Mouse (Mus musculus): ENCODE measurements around the gene Gm42417. TPM values are rescaled to one million over a fixed set of nuclear protein-coding genes. Genes with fewer than 3 reads are reported as not detected.

Gm42417 gene
- polyA plus RNA-seq, 1 experiment from 2014 or later: not detected

DNA sequence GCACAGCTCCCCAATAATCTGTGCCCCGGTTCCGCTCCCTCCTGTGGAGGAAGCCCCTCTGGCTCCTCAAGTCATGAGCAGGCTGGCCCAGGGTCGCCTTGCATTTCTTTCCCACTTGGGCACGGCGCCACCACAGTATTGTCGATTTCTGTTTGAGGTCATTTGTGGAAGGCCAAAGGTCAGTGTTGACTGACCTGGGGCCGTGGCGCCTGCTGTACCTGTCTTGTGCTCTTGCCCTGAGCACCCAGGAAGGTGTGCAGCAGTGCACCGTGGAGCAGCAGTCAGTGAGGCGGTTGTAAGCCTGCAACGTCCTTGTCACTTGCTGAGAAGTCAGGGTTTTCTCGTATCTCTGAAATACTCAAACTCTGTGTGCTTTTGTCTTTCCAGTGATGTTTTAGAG is 13.5 kb downstream of the Gm42417 start:
- Histone ChIP-seq H3K9ac (replicated peaks) (no peak overlapping the region), H3K9me3 (ENCODE audit: low read length) (no peaks in the 10 kb centered on the region), H3K27me3 (ENCODE audit: insufficient read depth, low read length) (no peaks in the 10 kb centered on the region), H3K36me3 (replicated peaks; ENCODE audit: insufficient read depth, low read length) (peaks cover 35% of the 10 kb centered on the region), H3K4me1 (ENCODE audit: insufficient read depth) (peaks cover 7% of the 10 kb centered on the region), H3K4me2 (ENCODE audit: low read depth, low read length) (no peak overlapping the region), H3K4me3 (ENCODE audit: low read depth, low read length) (no peak overlapping the region), H3K27ac (ENCODE audit: low read depth) (peak overlapping the region; percentile 57; the same call in 1 of the 2 replicates)
- DNase-seq: peak; percentile 48
- TF ChIP-seq EP300 (IDR thresholded peaks at IDR 0.05; ENCODE audit: low read depth) (no peak), CTCF (IDR thresholded peaks at IDR 0.05; ENCODE audit: low read depth) (no peak)
- peak; percentile 66 for ATAC-seq
- WGBS (ENCODE audit: insufficient replicate concordance): 68% methylated on average over 12 of the region's 12 CpGs

DNA sequence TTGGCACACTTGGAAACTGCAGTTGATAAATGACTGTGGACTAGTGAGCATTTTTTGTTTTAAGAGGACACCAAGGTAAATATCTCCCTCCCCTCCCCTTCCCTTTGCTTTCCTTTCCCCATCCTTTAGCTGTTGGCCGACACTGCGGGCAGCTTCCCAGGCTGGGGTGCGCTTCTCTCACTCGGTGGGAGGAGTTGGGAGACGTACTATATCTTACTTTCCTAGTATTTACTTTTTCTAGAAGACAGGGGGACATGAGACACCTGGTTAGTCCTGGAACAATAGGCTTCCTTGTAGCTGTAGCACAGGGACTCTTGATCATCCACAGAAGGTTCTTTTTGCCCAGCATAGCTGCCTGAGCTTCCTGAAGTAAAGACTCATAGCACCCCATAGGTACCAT is 15.2 kb downstream of the Gm42417 start:
- ATAC-seq: no peak
- Histone ChIP-seq H3K36me3 (replicated peaks; ENCODE audit: insufficient read depth, low read length) (peaks cover 45% of the 10 kb centered on the region), H3K27ac (ENCODE audit: low read depth) (no peak overlapping the region), H3K27me3 (ENCODE audit: insufficient read depth, low read length) (no peaks in the 10 kb centered on the region), H3K9me3 (ENCODE audit: low read length) (no peaks in the 10 kb centered on the region), H3K9ac (replicated peaks) (no peak overlapping the region), H3K4me3 (ENCODE audit: low read depth, low read length) (no peak overlapping the region), H3K4me2 (ENCODE audit: low read depth, low read length) (no peak overlapping the region), H3K4me1 (ENCODE audit: insufficient read depth) (peaks cover 7% of the 10 kb centered on the region)
- no peak for DNase-seq
- TF ChIP-seq CTCF (IDR thresholded peaks at IDR 0.05; ENCODE audit: low read depth) (no peak), EP300 (IDR thresholded peaks at IDR 0.05; ENCODE audit: low read depth) (no peak)
- 81% methylated on average over 5 of the region's 5 CpGs for WGBS (ENCODE audit: insufficient replicate concordance)

DNA sequence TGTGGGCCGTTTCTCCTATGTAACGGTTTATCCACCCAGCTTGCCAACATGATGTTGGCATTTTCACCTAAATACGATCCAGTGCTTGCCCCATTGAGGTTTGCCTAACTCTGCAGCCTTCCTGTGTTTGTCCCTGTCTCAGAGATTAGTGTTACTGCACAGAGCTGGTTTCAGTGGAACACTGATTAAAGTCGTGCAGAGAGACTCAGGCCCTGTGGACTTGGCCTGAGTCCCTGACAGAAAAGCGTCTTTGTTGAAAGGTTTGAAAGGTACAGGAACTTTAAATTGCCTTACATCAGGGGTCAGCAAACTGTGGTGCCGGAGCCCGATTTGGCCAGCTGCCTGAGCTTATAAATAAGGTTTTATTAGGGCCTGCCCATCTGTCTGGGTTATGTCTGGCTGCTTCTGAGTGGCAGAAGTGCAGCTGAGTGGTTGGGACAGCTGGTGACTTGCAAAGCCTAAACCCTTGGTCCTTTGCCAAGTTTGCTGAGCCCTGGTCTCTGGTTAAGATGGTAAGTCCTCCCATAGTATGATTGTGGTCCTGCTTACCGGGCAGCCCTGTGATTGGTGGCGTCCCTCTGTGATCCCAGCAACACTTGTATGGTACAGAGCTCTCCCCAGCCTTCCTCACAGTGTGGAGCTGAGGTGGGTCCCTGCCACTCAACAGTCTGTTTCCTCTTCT is 15.8 kb downstream of the Gm42417 start:
- TF ChIP-seq EP300 (IDR thresholded peaks at IDR 0.05; ENCODE audit: low read depth): no peak
- no peak for TF ChIP-seq CTCF (IDR thresholded peaks at IDR 0.05; ENCODE audit: low read depth)
- Histone ChIP-seq H3K9me3 (ENCODE audit: low read length) (no peaks in the 10 kb centered on the region), H3K9ac (replicated peaks) (no peak overlapping the region), H3K4me2 (ENCODE audit: low read depth, low read length) (no peak overlapping the region), H3K27ac (ENCODE audit: low read depth) (no peak overlapping the region), H3K4me3 (ENCODE audit: low read depth, low read length) (no peak overlapping the region), H3K4me1 (ENCODE audit: insufficient read depth) (peaks cover 7% of the 10 kb centered on the region), H3K36me3 (replicated peaks; ENCODE audit: insufficient read depth, low read length) (peaks cover 47% of the 10 kb centered on the region), H3K27me3 (ENCODE audit: insufficient read depth, low read length) (no peaks in the 10 kb centered on the region)
- WGBS (ENCODE audit: insufficient replicate concordance): 72% methylated on average over 9 of the region's 9 CpGs
- DNase-seq (no peak), ATAC-seq (no peak)

DNA sequence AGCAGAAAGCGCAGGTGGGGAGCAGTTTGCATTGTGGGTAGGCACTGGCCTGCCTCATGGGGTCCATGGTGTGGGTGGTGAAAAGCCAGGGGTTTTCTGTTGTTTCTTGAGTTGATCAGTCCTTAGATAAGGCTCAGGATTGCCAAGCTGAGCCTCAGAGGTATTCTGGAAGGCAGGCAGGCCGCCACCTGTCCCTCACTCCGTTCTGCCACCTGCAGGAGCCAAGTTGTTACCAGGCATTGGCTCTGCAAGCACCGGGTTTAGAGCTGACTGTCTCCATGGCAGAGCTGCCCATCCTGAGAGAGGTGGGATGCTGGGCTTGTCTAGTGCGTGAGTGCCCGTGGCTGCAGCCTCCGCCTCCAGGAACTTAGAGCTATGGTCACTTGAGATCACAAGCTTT is 17.0 kb downstream of the Gm42417 start:
- 90% methylated on average over 7 of the region's 7 CpGs for WGBS (ENCODE audit: insufficient replicate concordance)
- DNase-seq (no peak), ATAC-seq (no peak)
- Histone ChIP-seq H3K9ac (replicated peaks) (no peak overlapping the region), H3K27me3 (ENCODE audit: insufficient read depth, low read length) (no peaks in the 10 kb centered on the region), H3K4me1 (ENCODE audit: insufficient read depth) (peaks cover 3% of the 10 kb centered on the region), H3K4me3 (ENCODE audit: low read depth, low read length) (no peak overlapping the region), H3K36me3 (replicated peaks; ENCODE audit: insufficient read depth, low read length) (peaks cover 47% of the 10 kb centered on the region), H3K27ac (ENCODE audit: low read depth) (no peak overlapping the region), H3K9me3 (ENCODE audit: low read length) (no peaks in the 10 kb centered on the region), H3K4me2 (ENCODE audit: low read depth, low read length) (no peak overlapping the region)
- TF ChIP-seq CTCF (IDR thresholded peaks at IDR 0.05; ENCODE audit: low read depth) (no peak), EP300 (IDR thresholded peaks at IDR 0.05; ENCODE audit: low read depth) (no peak)

DNA sequence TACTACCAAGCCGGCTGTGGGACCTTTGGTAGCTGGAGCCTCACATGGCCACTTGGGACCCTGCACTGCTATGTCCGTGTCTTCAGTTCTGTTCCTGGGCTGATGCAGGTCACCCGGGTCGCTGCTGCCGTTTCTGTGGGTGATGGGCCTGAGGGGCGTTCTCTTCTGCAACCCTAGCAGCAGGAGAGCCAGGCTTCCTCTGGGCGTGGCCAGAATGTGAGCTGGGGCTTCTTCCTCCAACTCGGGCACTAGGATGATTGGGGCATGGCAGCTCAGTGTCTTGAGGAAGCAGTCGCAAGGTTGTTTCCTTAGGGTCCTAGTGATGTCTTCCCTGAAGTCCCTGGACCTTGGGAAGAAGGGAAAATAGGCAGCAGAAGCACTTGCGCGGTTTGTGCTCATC is 19.6 kb downstream of the Gm42417 start:
- ATAC-seq (no peak), DNase-seq (no peak)
- Histone ChIP-seq H3K4me2 (ENCODE audit: low read depth, low read length) (no peak overlapping the region), H3K27me3 (ENCODE audit: insufficient read depth, low read length) (no peaks in the 10 kb centered on the region), H3K27ac (ENCODE audit: low read depth) (no peak overlapping the region), H3K4me1 (ENCODE audit: insufficient read depth) (peaks cover 5% of the 10 kb centered on the region; the same call in 1 of the 2 replicates), H3K9me3 (ENCODE audit: low read length) (no peaks in the 10 kb centered on the region), H3K36me3 (replicated peaks; ENCODE audit: insufficient read depth, low read length) (peaks cover 37% of the 10 kb centered on the region), H3K4me3 (ENCODE audit: low read depth, low read length) (no peak overlapping the region), H3K9ac (replicated peaks) (no peak overlapping the region)
- TF ChIP-seq EP300 (IDR thresholded peaks at IDR 0.05; ENCODE audit: low read depth) (no peak), CTCF (IDR thresholded peaks at IDR 0.05; ENCODE audit: low read depth) (no peak)
- 75% methylated on average over 11 of the region's 11 CpGs for WGBS (ENCODE audit: insufficient replicate concordance)

DNA sequence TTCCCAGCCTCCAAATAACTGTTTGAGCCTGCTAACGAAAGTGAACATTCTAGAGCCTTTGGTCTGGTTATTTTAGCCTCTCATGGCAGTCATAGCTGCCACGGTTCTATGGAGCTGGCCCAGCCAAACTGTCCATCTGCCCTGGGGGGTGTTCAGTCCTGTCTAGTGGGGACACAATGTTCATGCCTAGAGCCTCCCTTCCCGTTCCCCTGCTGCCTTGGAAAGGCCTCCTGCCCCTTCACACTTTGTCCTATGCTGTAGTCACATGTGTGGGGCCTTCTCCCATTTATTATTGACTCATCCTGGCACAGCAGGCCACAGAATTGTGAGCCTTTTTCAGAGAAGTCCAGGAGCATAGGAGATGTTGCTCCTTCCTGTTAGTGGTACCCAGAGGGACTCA is 21.0 kb downstream of the Gm42417 start:
- WGBS (ENCODE audit: insufficient replicate concordance): 66% methylated on average over 3 of the region's 3 CpGs
- no peak overlapping the region for H3K27ac ChIP-seq (ENCODE audit: low read depth)
- no peaks in the 10 kb centered on the region for H3K9me3 ChIP-seq (ENCODE audit: low read length)
- peaks cover 34% of the 10 kb centered on the region for H3K36me3 ChIP-seq (replicated peaks; ENCODE audit: insufficient read depth, low read length)
- ATAC-seq (peak; percentile 50), DNase-seq (no peak)
- TF ChIP-seq CTCF (IDR thresholded peaks at IDR 0.05; ENCODE audit: low read depth): no peak
- no peak for TF ChIP-seq EP300 (IDR thresholded peaks at IDR 0.05; ENCODE audit: low read depth)
- no peaks in the 10 kb centered on the region for H3K27me3 ChIP-seq (ENCODE audit: insufficient read depth, low read length)
- no peak overlapping the region for H3K9ac ChIP-seq (replicated peaks)
- no peak overlapping the region for H3K4me3 ChIP-seq (ENCODE audit: low read depth, low read length)
- no peak overlapping the region for H3K4me2 ChIP-seq (ENCODE audit: low read depth, low read length)
- H3K4me1 ChIP-seq (ENCODE audit: insufficient read depth): peaks cover 14% of the 10 kb centered on the region
